Mouse (Mus musculus) monocyte, adult 2 months (primary cell): ENCODE results near the gene Slc2a12.
A peak's percentile ranks its signal among the peaks of the same experiment; 100 is the strongest.

Source experiments
- DNase-seq, 2 experiments: peaks; one replicate each; pipeline ENCODE4 v3.0.0; 2022; ENCODE audit warnings: low spot score in 2 of 2, low read depth in 1 of 2

Gene Slc2a12

GRCm38 (mm10) chr10:22728257-22728656 is 83.4 kb downstream of the Slc2a12 start:
- no peak for DNase-seq

GRCm38 (mm10) chr10:22730266-22730991 is 85.6 kb downstream of the Slc2a12 start:
- no peak for DNase-seq

GRCm38 (mm10) chr10:22730992-22731271 is 86.1 kb downstream of the Slc2a12 start:
- no peak for DNase-seq

- DNase-seq, result peak; percentile 88 to 91
Measured at GRCm38 (mm10) chr10:22731272-22732093, 86.7 kb downstream of the Slc2a12 start, which contains the start of gene Tbpl1. Tbpl1 (minus strand) TSS chr10:22731938.

GRCm38 (mm10) chr10:22732181-22732580 is 87.4 kb downstream of the Slc2a12 start:
- peak in 1 of 2 experiments; percentile 21 for DNase-seq

- no peak for DNase-seq
Measured at GRCm38 (mm10) chr10:22745922-22746321, 101.1 kb downstream of the Slc2a12 start.

- no peak for DNase-seq
Measured at GRCm38 (mm10) chr10:22746334-22747322, 101.8 kb downstream of the Slc2a12 start.

- no peak for DNase-seq
Measured at GRCm38 (mm10) chr10:22751175-22751682, 106.4 kb downstream of the Slc2a12 start.
